Mouse (Mus musculus) heart, embryonic 16.5 days (tissue): ENCODE data around the gene Tspan15. TPM values are rescaled to one million over a fixed set of nuclear protein-coding genes. Genes with fewer than 3 reads are reported as not detected.

ENCODE experiments used
- ATAC-seq: fragments of 200-750 bp; cut with Nextera tagmentation; replicated peaks from 2 replicates; pipeline ENCODE4 v1.8.0; 2017; ENCODE audit warnings: moderate number of reproducible peaks; ENCODE audit not compliant: insufficient read depth, low FRiP score; ENCODE audit errors: extremely low read depth
- H3K27ac ChIP-seq: fragments of 300-500 bp; sonication (generic); 2 replicates; pipeline ENCODE4 v1.5.1; 2014; ENCODE audit warnings: mild to moderate bottlenecking, low read length, control low read depth, moderate library complexity
- H3K27me3 ChIP-seq: fragments of 300-500 bp; sonication (generic); 2 replicates; pipeline ENCODE4 v1.6.1; 2014; ENCODE audit warnings: low read length, mixed read lengths; ENCODE audit not compliant: control insufficient read depth, insufficient read depth
- H3K36me3 ChIP-seq: fragments of 300-500 bp; sonication (generic); 2 replicates; pipeline ENCODE4 v1.6.1; 2014; ENCODE audit not compliant: control insufficient read depth, insufficient read depth
- H3K4me1 ChIP-seq: fragments of 300-500 bp; sonication (generic); 2 replicates; pipeline ENCODE4 v1.6.1; 2014; ENCODE audit warnings: low read length, mixed read lengths; ENCODE audit not compliant: control insufficient read depth, insufficient read depth
- H3K4me2 ChIP-seq: fragments of 300-500 bp; sonication (generic); 2 replicates; pipeline ENCODE4 v1.6.1; 2014; ENCODE audit warnings: low read depth, mild to moderate bottlenecking, control low read depth, low read length
- H3K4me3 ChIP-seq: fragments of 300-500 bp; sonication (generic); 2 replicates; pipeline ENCODE4 v1.5.1; 2014; ENCODE audit warnings: mild to moderate bottlenecking, control low read depth, low read length
- H3K9ac ChIP-seq: fragments of 300-500 bp; sonication (generic); 2 replicates; pipeline ENCODE4 v1.6.1; 2014; ENCODE audit warnings: low read length, control low read depth
- H3K9me3 ChIP-seq: fragments of 300-500 bp; sonication (generic); replicated peaks from 2 replicates; pipeline ENCODE4 v1.6.1; 2016; ENCODE audit warnings: low read length; ENCODE audit not compliant: control insufficient read depth
- WGBS: fragments of 180-500 bp; shearing (Covaris S2); extraction: QIAGEN DNeasy Blood & Tissue Kit; methylation state at CpG from one replicate; pipeline ENCODE4 v1.1.7; 2014; 5-methylcytosine and 5-hydroxymethylcytosine counted together
- polyA plus RNA-seq: library from polyadenylated mRNA; unstranded; fragments of >200 nt; fragmentation: Nextera tagmentation; extraction: Ambion mirVana; gene quantifications from 2 replicates; pipeline ENCODE4 v1.2.1, GENCODE M21; 2015

The Tspan15 gene
- polyA plus RNA-seq: 10.9 and 16.2 TPM in 2 replicates

GRCm38 (mm10) chr10:62230708-62231394, at the start of gene Tspan15:
Gene Tspan15 (minus strand): TSS chr10:62231251.
- Histone ChIP-seq H3K4me1 (peaks cover 7% of the 10 kb centered on the region), H3K27ac (peak within 1 kb of the TSS; percentile 39), H3K9me3 (no peaks in the 10 kb centered on the region), H3K9ac (peak within 1 kb of the TSS; percentile 69), H3K36me3 (no peaks in the 10 kb centered on the region), H3K27me3 (0 out of 2 replicates have a peak, but pooled peaks cover 2% of the 10 kb centered on the region), H3K4me3 (peak within 1 kb of the TSS; percentile 67), H3K4me2 (peak within 1 kb of the TSS; percentile 97)
- peak; percentile 97 for ATAC-seq
- WGBS: under 1% methylated on average over 59 of the region's 59 CpGs

- 86% methylated on average over 4 of the region's 4 CpGs for WGBS
These were observed 48.6 kb upstream of the Tspan15 start for GRCm38 (mm10) chr10:62279671-62280070.

GRCm38 (mm10) chr10:62279066-62279465, 48.0 kb upstream of the Tspan15 start:
- H3K4me3 ChIP-seq: no peak overlapping the region
- ATAC-seq: no peak
- 74% methylated on average over 3 of the region's 3 CpGs for WGBS
- H3K27ac ChIP-seq: no peak overlapping the region
- H3K36me3 ChIP-seq: peaks cover 67% of the 10 kb centered on the region
- H3K27me3 ChIP-seq: no peaks in the 10 kb centered on the region
- H3K4me2 ChIP-seq: no peak overlapping the region
- H3K9ac ChIP-seq: no peak overlapping the region
- no peaks in the 10 kb centered on the region for H3K4me1 ChIP-seq
- H3K9me3 ChIP-seq: no peaks in the 10 kb centered on the region

More at GRCm38 (mm10) chr10:62279671-62280070, 48.6 kb upstream of the Tspan15 start:
- no peaks in the 10 kb centered on the region for H3K27me3 ChIP-seq
- H3K9me3 ChIP-seq: no peaks in the 10 kb centered on the region
- no peak overlapping the region for H3K4me3 ChIP-seq
- H3K36me3 ChIP-seq: peaks cover 67% of the 10 kb centered on the region
- H3K4me1 ChIP-seq: no peaks in the 10 kb centered on the region
- H3K27ac ChIP-seq: no peak overlapping the region
- no peak for ATAC-seq
- no peak overlapping the region for H3K9ac ChIP-seq
- H3K4me2 ChIP-seq: no peak overlapping the region

- Histone ChIP-seq H3K27me3 (no peaks in the 10 kb centered on the region), H3K27ac (no peak overlapping the region), H3K4me3 (no peak overlapping the region), H3K9ac (no peak overlapping the region), H3K9me3 (no peaks in the 10 kb centered on the region), H3K4me2 (no peak overlapping the region), H3K4me1 (no peaks in the 10 kb centered on the region), H3K36me3 (peaks cover 65% of the 10 kb centered on the region)
- no peak for ATAC-seq
- 91% methylated on average over 18 of the region's 19 CpGs for WGBS
These were observed 46.6 kb upstream of the Tspan15 start for GRCm38 (mm10) chr10:62277499-62278293.

- ATAC-seq: 0 out of 2 replicates have a peak, but pooled peaks have one; percentile 15
- no peaks in the 10 kb centered on the region for H3K27me3 ChIP-seq
- H3K9ac ChIP-seq: no peak overlapping the region
- no peak overlapping the region for H3K4me3 ChIP-seq
- H3K36me3 ChIP-seq: peaks cover 61% of the 10 kb centered on the region
- WGBS: 31% methylated on average over 4 of the region's 4 CpGs
- no peak overlapping the region for H3K4me2 ChIP-seq
- no peaks in the 10 kb centered on the region for H3K9me3 ChIP-seq
- no peaks in the 10 kb centered on the region for H3K4me1 ChIP-seq
- no peak overlapping the region for H3K27ac ChIP-seq
These were observed 44.2 kb upstream of the Tspan15 start for GRCm38 (mm10) chr10:62275235-62275634.

- Histone ChIP-seq H3K27me3 (no peaks in the 10 kb centered on the region), H3K4me2 (no peak overlapping the region), H3K4me1 (no peaks in the 10 kb centered on the region), H3K4me3 (no peak overlapping the region), H3K9ac (no peak overlapping the region), H3K36me3 (peaks cover 46% of the 10 kb centered on the region), H3K27ac (no peak overlapping the region), H3K9me3 (no peaks in the 10 kb centered on the region)
- no peak for ATAC-seq
- whole genome bisulfite sequencing: 59% methylated on average over 16 of the region's 16 CpGs
These were observed 38.2 kb upstream of the Tspan15 start for GRCm38 (mm10) chr10:62269278-62269677.

- Histone ChIP-seq H3K36me3 (peaks cover 8% of the 10 kb centered on the region), H3K27ac (no peak overlapping the region), H3K27me3 (no peaks in the 10 kb centered on the region), H3K9me3 (no peaks in the 10 kb centered on the region), H3K4me1 (0 out of 2 replicates have a peak, but pooled peaks cover 5% of the 10 kb centered on the region), H3K4me2 (no peak overlapping the region), H3K9ac (no peak overlapping the region), H3K4me3 (no peak overlapping the region)
- 45% methylated on average over 2 of the region's 2 CpGs for WGBS
- ATAC-seq: no peak
These were observed 33.2 kb upstream of the Tspan15 start for GRCm38 (mm10) chr10:62264299-62264698.

- Histone ChIP-seq H3K36me3 (no peaks in the 10 kb centered on the region), H3K9me3 (no peaks in the 10 kb centered on the region), H3K4me1 (0 out of 2 replicates have a peak, but pooled peaks cover 5% of the 10 kb centered on the region), H3K27me3 (no peaks in the 10 kb centered on the region), H3K4me3 (no peak overlapping the region), H3K4me2 (no peak overlapping the region), H3K27ac (no peak overlapping the region), H3K9ac (no peak overlapping the region)
- ATAC-seq: peak; percentile 76
- WGBS: 14% methylated on average over 18 of the region's 18 CpGs
These were observed 30.2 kb upstream of the Tspan15 start for GRCm38 (mm10) chr10:62261115-62261886.
